7 mouse cellular contexts compared by ENCODE assay signal in genomic region chr1:51334289-51334688, GRCm38 (mm10). TPM values are rescaled to one million over a fixed set of nuclear protein-coding genes. Genes with fewer than 3 reads are reported as not detected.
DNase-seq lines count a peak whose midpoint lies in the region; ATAC-seq and TF ChIP-seq lines count a peak whose summit lies in the region.

No protein-coding gene starts in this region.

- POLR2A ChIA-PET in Patski (lab: Charles Lee), result interaction anchor here (0.6 to 1.6 kb wide), 3 partner anchors 285 to 372 kb away, joined by 3 to 6 read pairs (median 4); no protein-coding TSS in a partner anchor

- H3K27ac ChIP-seq in stomach, postnatal 0 days (replicated peaks), result no peak overlapping the region

- 36% methylated on average over 6 of the region's 6 CpGs for WGBS in stomach, postnatal 0 days

- no peaks in the 10 kb centered on the region for H3K9me3 ChIP-seq in stomach, postnatal 0 days (ENCODE audit: control insufficient read depth, low read length)

- no peak overlapping the region for H3K4me3 ChIP-seq in stomach, postnatal 0 days (ENCODE audit: low read depth, low read length)

- no peaks in the 10 kb centered on the region for H3K36me3 ChIP-seq in stomach, postnatal 0 days (ENCODE audit: control insufficient read depth, insufficient read depth, low read length)

- in situ Hi-C loops in Patski (cut with MboI; ENCODE audit: low pct_unique_long_range_greater_than_20kb), result loop anchor here (5.0 kb wide), 1 partner anchor 372 kb away; no protein-coding TSS in a partner anchor

- 0 out of 2 replicates have a peak overlapping the region, but pooled peaks have one; percentile 66 for H3K4me2 ChIP-seq in stomach, postnatal 0 days (replicated peaks; ENCODE audit: low read depth)

- ATAC-seq in Patski, result peak; percentile 65
- peak; percentile 66 for ATAC-seq in stomach, postnatal 0 days (ENCODE audit: low FRiP score, low TSS enrichment)

- TF ChIP-seq EP300 in stomach, postnatal 0 days (optimal IDR thresholded peaks at IDR 0.05), result no peak

- H3K4me1 ChIP-seq in stomach, postnatal 0 days (replicated peaks; ENCODE audit: control insufficient read depth, insufficient read depth), result no peaks in the 10 kb centered on the region

- TF ChIP-seq CTCF in Patski (IDR thresholded peaks at IDR 0.05), result no peak
- no peak for TF ChIP-seq CTCF in stomach, postnatal 0 days (IDR thresholded peaks at IDR 0.05; ENCODE audit: low read depth)

- H3K27me3 ChIP-seq in Patski, result no peaks in the 10 kb centered on the region
- H3K27me3 ChIP-seq in stomach, postnatal 0 days (ENCODE audit: control insufficient read depth, insufficient read depth, low read length), result no peaks in the 10 kb centered on the region

- DNase-seq in 3134 (ENCODE audit: extremely low read depth, insufficient read length, low spot score) (peak; percentile 53), Patski (ENCODE audit: low read depth, low spot score) (no peak)
- peak; percentile 37 to 39 for DNase-seq in frontal cortex, postnatal 10 days (ENCODE audit: low spot score in 2 of 2)
- peak; percentile 55 to 73 for DNase-seq in layer of hippocampus, adult 18-20 months (ENCODE audit: low spot score in 2 of 2)
- DNase-seq in lung, postnatal 10 days, result peak; percentile 10
- no peak for DNase-seq in stomach, postnatal 0 days (ENCODE audit: low spot score)
- no peak for DNase-seq in gastrocnemius, postnatal 4 days (ENCODE audit: low spot score in 2 of 2)

- CTCF ChIA-PET in Patski (lab: Charles Lee), result interaction anchor here (1.0 to 9.0 kb wide), 21 partner anchors 9 to 404 kb away, joined by 3 to 126 read pairs (median 4); no protein-coding TSS in a partner anchor

- H3K9ac ChIP-seq in stomach, postnatal 0 days (ENCODE audit: low read length), result no peak overlapping the region

RNA-seq across cellular contexts. Expression of gene Cavin2, which starts 45.4 kb away (rescaled TPM):
- polyA plus RNA-seq in Patski (2021), result 17.6 TPM
- 1 to 10 TPM; 7.4 TPM for total RNA-seq in layer of hippocampus, adult 18-20 months (2021)
- polyA plus RNA-seq in stomach, postnatal 0 days (2015; fragmentation: Nextera tagmentation; extraction: Ambion mirVana), result 42.5 and 46.1 TPM in 2 replicates
- total RNA-seq in gastrocnemius, postnatal 4 days (2021), result 100 to 1,000 TPM; 111 to 114 TPM

Comparison
In these comparisons a context has a peak if more than half of its experiments do, and no peak if none do; other contexts are left out.
1. DNase-seq: peak in 3134 (single experiment), frontal cortex, postnatal 10 days (2 of 2), layer of hippocampus, adult 18-20 months (2 of 2) and lung, postnatal 10 days (single experiment); none in Patski (single experiment), stomach, postnatal 0 days (single experiment) and gastrocnemius, postnatal 4 days (0 of 2).
2. RNA of gene Cavin2, which starts 45.4 kb away (total RNA-seq): 111 to 114 TPM in gastrocnemius, postnatal 4 days; 7.4 TPM in layer of hippocampus, adult 18-20 months; every median in the first group is over 10 times any median in the second.